Comparison of ENCODE assay signal across 24 mouse cellular contexts in genomic region chr9:58278821-58279723, GRCm38 (mm10). TPM values are rescaled to one million over a fixed set of nuclear protein-coding genes. Genes with fewer than 3 reads are reported as not detected.
DNase-seq lines count a peak whose midpoint lies in the region; ATAC-seq and TF ChIP-seq lines count a peak whose summit lies in the region.
"Had no signal": no experiment of that assay in that cellular context is flagged by ENCODE, and none has a peak within 500 bp of the region (broad histone marks: within the 10 kb centered on the region; RNA-seq: fewer than 3 reads in every experiment).

No protein-coding gene starts in this region.

- peaks cover 43% of the 10 kb centered on the region for H3K4me1 ChIP-seq in heart, embryonic 13.5 days
- peaks cover 13% of the 10 kb centered on the region for H3K4me1 ChIP-seq in heart, adult 2 months (ENCODE audit: control insufficient read depth, insufficient read depth, low read length)
- H3K4me1 ChIP-seq in lung, embryonic 15.5 days = peaks cover 34% of the 10 kb centered on the region

- intact Hi-C loops in heart, adult 2 months (cut with DNase I) = no loop called here

- TF ChIP-seq CTCF in heart, adult 2 months (IDR thresholded peaks at IDR 0.05) = no peak

- no peaks in the 10 kb centered on the region for H3K36me3 ChIP-seq in heart, embryonic 13.5 days
- peaks cover 5% of the 10 kb centered on the region; the same call in 1 of the 2 replicates for H3K36me3 ChIP-seq in heart, adult 2 months (ENCODE audit: control insufficient read depth, insufficient read depth, low read length)
- no peaks in the 10 kb centered on the region for H3K36me3 ChIP-seq in lung, embryonic 15.5 days
- H3K36me3 ChIP-seq: embryonic facial prominence, embryonic 13.5 days; G1E; heart, embryonic 15.5 days; hindbrain, embryonic 10.5 days had no signal

- no peak for TF ChIP-seq POLR2A in heart, adult 2 months (IDR thresholded peaks at IDR 0.05; ENCODE audit: insufficient read depth, low read depth, low read length)

- no peaks in the 10 kb centered on the region for H3K27me3 ChIP-seq in heart, embryonic 13.5 days (replicated peaks)
- H3K27me3 ChIP-seq in heart, adult 2 months (ENCODE audit: control insufficient read depth, insufficient read depth, low read length) = no peaks in the 10 kb centered on the region
- no peaks in the 10 kb centered on the region for H3K27me3 ChIP-seq in lung, embryonic 15.5 days
- H3K27me3 ChIP-seq: embryonic facial prominence, embryonic 13.5 days; forebrain, embryonic 13.5 days; heart, embryonic 15.5 days had no signal

- no peak for TF ChIP-seq EP300 in heart, adult 2 months (IDR thresholded peaks at IDR 0.05; ENCODE audit: insufficient read depth, low read depth, low read length)

- WGBS in heart, embryonic 13.5 days = 63% methylated on average over 4 of the region's 4 CpGs
- 76% methylated on average over 4 of the region's 4 CpGs for WGBS in heart, adult 2 months
- 62% methylated on average over 4 of the region's 4 CpGs for WGBS in lung, embryonic 15.5 days

- H3K4me3 ChIP-seq in heart, embryonic 13.5 days = no peak overlapping the region
- no peak overlapping the region for H3K4me3 ChIP-seq in heart, adult 2 months
- H3K4me3 ChIP-seq in lung, embryonic 15.5 days = no peak overlapping the region
- H3K4me3 ChIP-seq: embryonic facial prominence, embryonic 13.5 days; forebrain, embryonic 13.5 days; gastrocnemius, adult 2 months; heart, embryonic 15.5 days; hindbrain, embryonic 10.5 days had no signal

- H3K9me3 ChIP-seq in heart, embryonic 13.5 days = no peaks in the 10 kb centered on the region
- no peaks in the 10 kb centered on the region for H3K9me3 ChIP-seq in lung, embryonic 15.5 days
- H3K9me3 ChIP-seq: embryonic facial prominence, embryonic 13.5 days; forebrain, embryonic 13.5 days; G1E; heart, embryonic 15.5 days; hindbrain, embryonic 10.5 days had no signal

- DNase-seq in heart, adult 2 months = no peak
- no peak for DNase-seq in lung, postnatal 36 days
- DNase-seq in WW6 (ENCODE audit: low read depth, low spot score) = peak; percentile 88
- no peak for DNase-seq in cerebellum, postnatal 10 days
- no peak for DNase-seq in kidney, adult 11 months
- DNase-seq in embryo, embryonic 9.5 days (ENCODE audit: extremely low spot score) = no peak
- DNase-seq: adrenal gland, adult 8-10 months; adrenal gland, postnatal 36 days; B cell, adult 2 months; cerebellum, adult 8-10 months; cerebellum, postnatal 25 days; gastrocnemius, adult 2 months; gastrocnemius, postnatal 25 days; kidney, adult 18-20 months had no signal

- no peak overlapping the region for H3K9ac ChIP-seq in heart, embryonic 13.5 days
- H3K9ac ChIP-seq in heart, adult 2 months (ENCODE audit: low read depth, low read length) = no peak overlapping the region
- H3K9ac ChIP-seq in lung, embryonic 15.5 days = no peak overlapping the region
- H3K9ac ChIP-seq: embryonic facial prominence, embryonic 13.5 days; forebrain, embryonic 13.5 days; heart, embryonic 15.5 days; hindbrain, embryonic 14.5 days had no signal

- ATAC-seq in heart, embryonic 13.5 days (ENCODE audit: extremely low read depth, insufficient number of reproducible peaks, low FRiP score, low TSS enrichment) = no peak
- no peak for ATAC-seq in lung, embryonic 15.5 days (ENCODE audit: borderline replicate concordance, extremely low read depth, low FRiP score, low TSS enrichment)
- ATAC-seq: CD4-positive, CD25-positive, alpha-beta regulatory T cell, adult 4 months; forebrain, embryonic 13.5 days had no signal

- no peaks in the 10 kb centered on the region for H3K79me2 ChIP-seq in heart, adult 2 months (replicated peaks; ENCODE audit: control insufficient read depth, insufficient read depth, low read length)

- H3K4me2 ChIP-seq in heart, embryonic 13.5 days = no peak overlapping the region
- no peak overlapping the region for H3K4me2 ChIP-seq in lung, embryonic 15.5 days
- H3K4me2 ChIP-seq: embryonic facial prominence, embryonic 13.5 days; forebrain, embryonic 13.5 days; heart, embryonic 15.5 days; hindbrain, embryonic 14.5 days had no signal

- H3K27ac ChIP-seq in heart, embryonic 13.5 days (replicated peaks) = 0 out of 2 replicates have a peak overlapping the region, but pooled peaks have one; percentile 33
- no peak overlapping the region for H3K27ac ChIP-seq in heart, adult 2 months
- H3K27ac ChIP-seq in lung, embryonic 15.5 days = 0 out of 2 replicates have a peak overlapping the region, but pooled peaks have one; percentile 8
- H3K27ac ChIP-seq: embryonic facial prominence, embryonic 13.5 days; forebrain, embryonic 13.5 days; gastrocnemius, adult 2 months; heart, embryonic 15.5 days; hindbrain, embryonic 10.5 days; hindbrain, embryonic 14.5 days had no signal

RNA-seq across cellular contexts. Expression of gene Stoml1, which starts 26.1 kb away (rescaled TPM):
- 25.0 and 25.6 TPM in 2 replicates for polyA plus RNA-seq in heart, embryonic 13.5 days (2015; fragmentation: Nextera tagmentation; extraction: Ambion mirVana)
- total RNA-seq in heart, adult 2 months (2021) = 1 to 10 TPM; 9.2 to 9.6 TPM
- polyA plus RNA-seq in heart, adult 2 months (2012; rRNA removed) = 23.4 and 29.4 TPM in 2 replicates
- 30.1 and 30.3 TPM in 2 replicates for polyA plus RNA-seq in lung, embryonic 15.5 days (2015; fragmentation: Nextera tagmentation; extraction: Ambion mirVana)

RNA-seq across cellular contexts. Expression of gene Pml, which starts 29.5 kb away (rescaled TPM):
- polyA plus RNA-seq in heart, embryonic 13.5 days (2015; fragmentation: Nextera tagmentation; extraction: Ambion mirVana) = 11.9 and 12.9 TPM in 2 replicates
- 1 to 10 TPM; 7.5 to 8.2 TPM for total RNA-seq in heart, adult 2 months (2021)
- 10.4 and 10.5 TPM in 2 replicates for polyA plus RNA-seq in heart, adult 2 months (2012; rRNA removed)
- 19.6 and 20.2 TPM in 2 replicates for polyA plus RNA-seq in lung, embryonic 15.5 days (2015; fragmentation: Nextera tagmentation; extraction: Ambion mirVana)

RNA-seq across cellular contexts. Expression of gene Loxl1, which starts 33.9 kb away (rescaled TPM):
- polyA plus RNA-seq in heart, embryonic 13.5 days (2015; fragmentation: Nextera tagmentation; extraction: Ambion mirVana) = 51.5 TPM in 2 replicates
- total RNA-seq in heart, adult 2 months (2021) = 10 to 100 TPM; 22.1 to 28.4 TPM
- 57.5 and 59.7 TPM in 2 replicates for polyA plus RNA-seq in heart, adult 2 months (2012; rRNA removed)
- 48.4 and 49.4 TPM in 2 replicates for polyA plus RNA-seq in lung, embryonic 15.5 days (2015; fragmentation: Nextera tagmentation; extraction: Ambion mirVana)
- total RNA-seq: G1E; granulocyte monocyte progenitor cell, adult 5-6 weeks had no signal
- polyA plus RNA-seq: CD4-positive, CD25-positive, alpha-beta regulatory T cell, adult 4 months; G1E had no signal
